Mouse (Mus musculus) gastrocnemius, postnatal 14 days (tissue): ENCODE results near the gene Ghrhr. TPM values are rescaled to one million over a fixed set of nuclear protein-coding genes. Genes with fewer than 3 reads are reported as not detected.

Source experiments
- DNase-seq: peaks from one replicate; pipeline ENCODE4 v3.0.0; 2021; ENCODE audit warnings: mixed read lengths
- intact Hi-C: fragments of 180-260 bp; cut with DNase I; formaldehyde crosslinking; loops from one replicate; pipeline ENCODE4 v1.15.1; 2025; ENCODE audit warnings: low total_unique reads
- total RNA-seq, 2 experiments: library from RNA; stranded (reverse); gene quantifications; 2 replicates each; pipeline ENCODE4 v1.2.3; 2021

The Ghrhr gene
- total RNA-seq, 2 experiments from 2014 or later: not detected

GRCm38 (mm10) chr6:55420869-55421361 lies 44.8 kb downstream of the Ghrhr start:
- intact Hi-C loops: no loop called here
- DNase-seq: no peak

- DNase-seq: no peak
- intact Hi-C loops: no loop called here
Observed at GRCm38 (mm10) chr6:55432121-55432520, 56.0 kb downstream of the Ghrhr start.

DNA sequence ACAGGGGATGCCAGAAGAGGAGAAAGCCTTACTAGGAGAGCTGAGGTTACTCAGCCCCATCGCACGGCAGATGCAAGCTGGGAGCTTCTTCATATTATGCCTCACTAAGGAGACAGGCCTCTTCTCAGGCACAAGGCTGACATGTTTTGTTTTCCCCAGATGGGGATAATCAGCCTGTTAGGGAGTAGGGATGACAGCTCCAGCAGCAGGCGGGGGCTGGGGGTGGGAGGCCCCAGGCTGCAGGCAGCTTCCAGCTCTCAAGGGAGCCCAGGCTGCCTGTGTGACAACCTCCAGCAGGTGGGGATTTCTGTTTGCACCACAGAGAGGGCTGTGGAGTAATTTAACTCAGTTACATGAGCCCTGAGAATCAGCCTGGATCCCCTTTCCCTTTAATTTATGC lies 58.3 kb downstream of the Ghrhr start:
- DNase-seq: no peak
- intact Hi-C loops: no loop called here

GRCm38 (mm10) chr6:55435266-55436159 lies 59.4 kb downstream of the Ghrhr start:
- DNase-seq: peak; percentile 30
- intact Hi-C loops: no loop called here

- no peak for DNase-seq
- intact Hi-C loops: no loop called here
Observed at GRCm38 (mm10) chr6:55437919-55438318, 61.8 kb downstream of the Ghrhr start.

Other genes with a start within 250 kb of the Ghrhr start
- gene Crhr2, start 243.3 kb upstream of the Ghrhr start, total RNA-seq: 1 to 10 TPM; 5.9 to 9.3 TPM
- 1 to 10 TPM in 1 of 2 experiments, under 1 TPM in 1; 0.72 to 1.4 TPM for gene Inmt, start 201.3 kb upstream of the Ghrhr start, total RNA-seq
- 1 to 10 TPM; 2.6 to 3.7 TPM for gene Mindy4, start 172.9 kb upstream of the Ghrhr start, total RNA-seq
- gene Aqp1, start 39.9 kb upstream of the Ghrhr start, total RNA-seq: 100 to 1,000 TPM; 175 to 307 TPM
- 1 to 10 TPM; 2.7 to 4.0 TPM for gene Adcyap1r1, start 75.7 kb downstream of the Ghrhr start, total RNA-seq